Mouse (Mus musculus): ENCODE measurements around the gene Mllt3. TPM values are rescaled to one million over a fixed set of nuclear protein-coding genes. Genes with fewer than 3 reads are reported as not detected.

The Mllt3 gene
- polyA plus RNA-seq, 1 experiment, result 5.1 TPM

- no peaks in the 10 kb centered on the region for H3K27me3 ChIP-seq (ENCODE audit: control insufficient read depth, insufficient read depth, low read length)
- H3K36me3 ChIP-seq (ENCODE audit: control insufficient read depth, insufficient read depth, low read length), result no peaks in the 10 kb centered on the region
- peaks cover 2% of the 10 kb centered on the region; the same call in 1 of the 2 replicates for H3K4me1 ChIP-seq (ENCODE audit: control insufficient read depth, insufficient read depth, insufficient read length, low read length)
- H3K4me3 ChIP-seq (ENCODE audit: low read depth, low read length), result no peak overlapping the region
- H3K27ac ChIP-seq (ENCODE audit: insufficient read depth, low read depth, low read length), result no peak overlapping the region
- TF ChIP-seq CTCF (IDR thresholded peaks at IDR 0.05; ENCODE audit: extremely low read depth, insufficient read length, insufficient replicate concordance, low read depth, low read length) (no peak), POLR2A (IDR thresholded peaks at IDR 0.05; ENCODE audit: low read depth, low read length) (no peak)
- WGBS, result 23% methylated on average over 4 of the region's 4 CpGs
These were observed 20.4 kb downstream of the Mllt3 start for GRCm38 (mm10) chr4:88012774-88013173.

GRCm38 (mm10) chr4:88011870-88012572, 21.1 kb downstream of the Mllt3 start:
- Histone ChIP-seq H3K4me1 (ENCODE audit: control insufficient read depth, insufficient read depth, insufficient read length, low read length) (peaks cover 2% of the 10 kb centered on the region; the same call in 1 of the 2 replicates), H3K36me3 (ENCODE audit: control insufficient read depth, insufficient read depth, low read length) (no peaks in the 10 kb centered on the region), H3K4me3 (ENCODE audit: low read depth, low read length) (no peak overlapping the region), H3K27ac (ENCODE audit: insufficient read depth, low read depth, low read length) (no peak overlapping the region), H3K27me3 (ENCODE audit: control insufficient read depth, insufficient read depth, low read length) (no peaks in the 10 kb centered on the region)
- WGBS, result 62% methylated on average over 4 of the region's 4 CpGs
- TF ChIP-seq POLR2A (IDR thresholded peaks at IDR 0.05; ENCODE audit: low read depth, low read length), result no peak

GRCm38 (mm10) chr4:88010441-88010840, 22.7 kb downstream of the Mllt3 start:
- no peaks in the 10 kb centered on the region for H3K27me3 ChIP-seq (ENCODE audit: control insufficient read depth, insufficient read depth, low read length)
- TF ChIP-seq CTCF (IDR thresholded peaks at IDR 0.05; ENCODE audit: extremely low read depth, insufficient read length, insufficient replicate concordance, low read depth, low read length) (no peak), POLR2A (IDR thresholded peaks at IDR 0.05; ENCODE audit: low read depth, low read length) (no peak)
- H3K27ac ChIP-seq (ENCODE audit: insufficient read depth, low read depth, low read length), result no peak overlapping the region
- H3K4me3 ChIP-seq (ENCODE audit: low read depth, low read length), result no peak overlapping the region
- peaks cover 2% of the 10 kb centered on the region; the same call in 1 of the 2 replicates for H3K4me1 ChIP-seq (ENCODE audit: control insufficient read depth, insufficient read depth, insufficient read length, low read length)
- H3K36me3 ChIP-seq (ENCODE audit: control insufficient read depth, insufficient read depth, low read length), result no peaks in the 10 kb centered on the region
- WGBS, result 55% methylated on average over 5 of the region's 5 CpGs

- Histone ChIP-seq H3K27me3 (ENCODE audit: control insufficient read depth, insufficient read depth, low read length) (no peaks in the 10 kb centered on the region), H3K36me3 (ENCODE audit: control insufficient read depth, insufficient read depth, low read length) (no peaks in the 10 kb centered on the region), H3K4me1 (ENCODE audit: control insufficient read depth, insufficient read depth, insufficient read length, low read length) (no peaks in the 10 kb centered on the region), H3K4me3 (ENCODE audit: low read depth, low read length) (no peak overlapping the region), H3K27ac (ENCODE audit: insufficient read depth, low read depth, low read length) (no peak overlapping the region)
- TF ChIP-seq POLR2A (IDR thresholded peaks at IDR 0.05; ENCODE audit: low read depth, low read length) (no peak), CTCF (IDR thresholded peaks at IDR 0.05; ENCODE audit: extremely low read depth, insufficient read length, insufficient replicate concordance, low read depth, low read length) (no peak)
- 79% methylated on average over 3 of the region's 3 CpGs for WGBS
These were observed 27.4 kb downstream of the Mllt3 start for GRCm38 (mm10) chr4:88005801-88006200.

- no peak for TF ChIP-seq CTCF (IDR thresholded peaks at IDR 0.05; ENCODE audit: extremely low read depth, insufficient read length, insufficient replicate concordance, low read depth, low read length)
- TF ChIP-seq POLR2A (IDR thresholded peaks at IDR 0.05; ENCODE audit: low read depth, low read length), result no peak
- WGBS, result 76% methylated on average over 9 of the region's 9 CpGs
- H3K27ac ChIP-seq (ENCODE audit: insufficient read depth, low read depth, low read length), result no peak overlapping the region
- H3K4me3 ChIP-seq (ENCODE audit: low read depth, low read length), result no peak overlapping the region
- H3K4me1 ChIP-seq (ENCODE audit: control insufficient read depth, insufficient read depth, insufficient read length, low read length), result no peaks in the 10 kb centered on the region
- H3K27me3 ChIP-seq (ENCODE audit: control insufficient read depth, insufficient read depth, low read length), result no peaks in the 10 kb centered on the region
- H3K36me3 ChIP-seq (ENCODE audit: control insufficient read depth, insufficient read depth, low read length), result no peaks in the 10 kb centered on the region
These were observed 29.8 kb downstream of the Mllt3 start for GRCm38 (mm10) chr4:88003159-88003948.

- TF ChIP-seq CTCF (IDR thresholded peaks at IDR 0.05; ENCODE audit: extremely low read depth, insufficient read length, insufficient replicate concordance, low read depth, low read length), result no peak
- no peaks in the 10 kb centered on the region for H3K4me1 ChIP-seq (ENCODE audit: control insufficient read depth, insufficient read depth, insufficient read length, low read length)
- no peaks in the 10 kb centered on the region for H3K36me3 ChIP-seq (ENCODE audit: control insufficient read depth, insufficient read depth, low read length)
- H3K27me3 ChIP-seq (ENCODE audit: control insufficient read depth, insufficient read depth, low read length), result no peaks in the 10 kb centered on the region
- H3K4me3 ChIP-seq (ENCODE audit: low read depth, low read length), result no peak overlapping the region
- H3K27ac ChIP-seq (ENCODE audit: insufficient read depth, low read depth, low read length), result no peak overlapping the region
- 48% methylated on average over 5 of the region's 5 CpGs for WGBS
These were observed 41.5 kb downstream of the Mllt3 start for GRCm38 (mm10) chr4:87991710-87992109.

DNA sequence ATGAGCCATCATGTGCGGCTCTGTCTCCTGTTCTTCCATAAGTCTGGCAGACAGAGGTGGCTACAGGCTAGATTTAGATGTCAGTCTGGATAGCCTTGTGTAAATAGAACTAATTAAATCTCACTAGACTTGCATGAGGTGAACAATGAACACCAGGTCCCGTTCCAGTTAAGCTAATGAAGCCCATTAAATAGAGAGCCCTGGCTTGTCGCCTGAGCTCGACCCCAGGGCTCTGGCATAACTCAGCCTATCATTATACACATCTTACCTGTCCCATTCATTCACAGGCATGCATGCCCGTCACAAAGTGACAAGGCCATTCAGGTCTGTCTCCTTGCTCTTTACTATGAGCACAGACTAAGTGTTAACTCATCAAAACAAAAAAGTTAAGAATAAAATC, 42.2 kb downstream of the Mllt3 start:
- WGBS, result 90% methylated on average over 5 of the region's 5 CpGs
- Histone ChIP-seq H3K4me1 (ENCODE audit: control insufficient read depth, insufficient read depth, insufficient read length, low read length) (no peaks in the 10 kb centered on the region), H3K36me3 (ENCODE audit: control insufficient read depth, insufficient read depth, low read length) (no peaks in the 10 kb centered on the region), H3K27ac (ENCODE audit: insufficient read depth, low read depth, low read length) (no peak overlapping the region), H3K27me3 (ENCODE audit: control insufficient read depth, insufficient read depth, low read length) (no peaks in the 10 kb centered on the region), H3K4me3 (ENCODE audit: low read depth, low read length) (no peak overlapping the region)
- TF ChIP-seq CTCF (IDR thresholded peaks at IDR 0.05; ENCODE audit: extremely low read depth, insufficient read length, insufficient replicate concordance, low read depth, low read length), result no peak
- no peak for TF ChIP-seq POLR2A (IDR thresholded peaks at IDR 0.05; ENCODE audit: low read depth, low read length)
